Mouse (Mus musculus) limb, embryonic 12.5 days (tissue): ENCODE data around the gene Lcn12. TPM values are rescaled to one million over a fixed set of nuclear protein-coding genes. Genes with fewer than 3 reads are reported as not detected.

ENCODE experiments used
- ATAC-seq: fragments of 200-750 bp; cut with Nextera tagmentation; 2 replicates; pipeline ENCODE4 v1.8.0; 2017; ENCODE audit warnings: low read depth, moderate TSS enrichment; ENCODE audit not compliant: insufficient number of reproducible peaks, insufficient read depth, low FRiP score, low TSS enrichment
- H3K27ac ChIP-seq: fragments of 300-500 bp; sonication (generic); 2 replicates; pipeline ENCODE4 v1.5.1; 2016; ENCODE audit warnings: mild to moderate bottlenecking, moderate library complexity
- H3K27me3 ChIP-seq: fragments of 300-500 bp; sonication (generic); 2 replicates; pipeline ENCODE4 v1.6.1; 2016; ENCODE audit warnings: mild to moderate bottlenecking, moderate library complexity
- H3K36me3 ChIP-seq: fragments of 300-500 bp; sonication (generic); 2 replicates; pipeline ENCODE4 v1.6.1; 2016; ENCODE audit warnings: mild to moderate bottlenecking, moderate library complexity
- H3K4me1 ChIP-seq: fragments of 300-500 bp; sonication (generic); replicated peaks from 2 replicates; pipeline ENCODE4 v1.6.1; 2016
- H3K4me2 ChIP-seq: fragments of 300-500 bp; sonication (generic); 2 replicates; pipeline ENCODE4 v1.6.1; 2016; ENCODE audit warnings: mild to moderate bottlenecking, moderate library complexity
- H3K4me3 ChIP-seq: fragments of 300-500 bp; sonication (generic); replicated peaks from 2 replicates; pipeline ENCODE4 v1.5.1; 2016; ENCODE audit warnings: mild to moderate bottlenecking
- H3K9ac ChIP-seq: fragments of 300-500 bp; sonication (generic); replicated peaks from 2 replicates; pipeline ENCODE4 v1.6.1; 2016; ENCODE audit warnings: mild to moderate bottlenecking, moderate library complexity
- H3K9me3 ChIP-seq: fragments of 300-500 bp; sonication (generic); 2 replicates; pipeline ENCODE4 v1.6.1; 2016; ENCODE audit warnings: mild to moderate bottlenecking, moderate library complexity
- WGBS: fragments of 180-500 bp; shearing (Covaris S2); methylation state at CpG from one replicate; pipeline ENCODE4 v1.1.7; 2016; 5-methylcytosine and 5-hydroxymethylcytosine counted together
- microRNA-seq: library from miRNA; unstranded; fragments of <30 nt; microRNA quantifications from one replicate; pipeline ENCODE4, GENCODE M21; 2017
- polyA plus RNA-seq: library from polyadenylated mRNA; unstranded; fragments of >200 nt; fragmentation: Nextera tagmentation; extraction: Ambion mirVana; gene quantifications from 2 replicates; pipeline ENCODE4 v1.2.1, GENCODE M21; 2016

The Lcn12 gene
- polyA plus RNA-seq, 1 experiment from 2014 or later: not detected

- WGBS: 81% methylated on average over 9 of the region's 9 CpGs
- H3K4me1 ChIP-seq: peaks cover 21% of the 10 kb centered on the region
- no peak overlapping the region for H3K4me3 ChIP-seq
- H3K9me3 ChIP-seq: no peaks in the 10 kb centered on the region
- ATAC-seq: no peak
- H3K36me3 ChIP-seq: peaks cover 11% of the 10 kb centered on the region
- H3K4me2 ChIP-seq: no peak overlapping the region
- no peak overlapping the region; the same call in 1 of the 2 replicates for H3K9ac ChIP-seq
- H3K27ac ChIP-seq: no peak overlapping the region
- H3K27me3 ChIP-seq: no peaks in the 10 kb centered on the region
These were observed 36.5 kb downstream of the Lcn12 start for GRCm38 (mm10) chr2:25457022-25457896.

- WGBS: 65% methylated on average over 14 of the region's 14 CpGs
- no peak for ATAC-seq
- no peak within 1 kb of the TSS for H3K4me3 ChIP-seq
- H3K9me3 ChIP-seq: no peaks in the 10 kb centered on the region
- peaks cover 18% of the 10 kb centered on the region for H3K4me1 ChIP-seq
- H3K4me2 ChIP-seq: no peak within 1 kb of the TSS
- peaks cover 11% of the 10 kb centered on the region for H3K36me3 ChIP-seq
- no peaks in the 10 kb centered on the region for H3K27me3 ChIP-seq
- H3K27ac ChIP-seq: no peak within 1 kb of the TSS
- peak within 1 kb of the TSS; percentile 3; the same call in 1 of the 2 replicates for H3K9ac ChIP-seq
These were observed 37.3 kb downstream of the Lcn12 start, which contains the start of gene Clic3 for GRCm38 (mm10) chr2:25456205-25456953. Gene Clic3, plus strand, starts transcription at chr2:25456838.

GRCm38 (mm10) chr2:25452951-25453350 lies 40.8 kb downstream of the Lcn12 start:
- Histone ChIP-seq H3K4me1 (no peaks in the 10 kb centered on the region), H3K4me3 (no peak overlapping the region), H3K9me3 (no peaks in the 10 kb centered on the region), H3K4me2 (no peak overlapping the region), H3K27ac (no peak overlapping the region), H3K27me3 (no peaks in the 10 kb centered on the region), H3K36me3 (no peaks in the 10 kb centered on the region), H3K9ac (no peak overlapping the region)
- 42% methylated on average over 1 of the region's 1 CpGs for WGBS
- ATAC-seq: no peak

- no peak overlapping the region for H3K9ac ChIP-seq
- H3K4me1 ChIP-seq: no peaks in the 10 kb centered on the region
- no peak for ATAC-seq
- no peak overlapping the region for H3K4me2 ChIP-seq
- H3K27me3 ChIP-seq: no peaks in the 10 kb centered on the region
- no peak overlapping the region for H3K4me3 ChIP-seq
- no peaks in the 10 kb centered on the region for H3K9me3 ChIP-seq
- no peak overlapping the region for H3K27ac ChIP-seq
- 83% methylated on average over 8 of the region's 8 CpGs for WGBS
- H3K36me3 ChIP-seq: no peaks in the 10 kb centered on the region; the same call in 1 of the 2 replicates
These were observed 42.7 kb downstream of the Lcn12 start for GRCm38 (mm10) chr2:25450853-25451647.

- 90% methylated on average over 14 of the region's 14 CpGs for WGBS
- H3K36me3 ChIP-seq: peaks cover 11% of the 10 kb centered on the region
These were observed 51.0 kb downstream of the Lcn12 start for GRCm38 (mm10) chr2:25442682-25443081.

GRCm38 (mm10) chr2:25441067-25441466 lies 52.6 kb downstream of the Lcn12 start:
- H3K9me3 ChIP-seq: no peaks in the 10 kb centered on the region
- 84% methylated on average over 20 of the region's 20 CpGs for WGBS
- no peaks in the 10 kb centered on the region for H3K27me3 ChIP-seq
- H3K4me2 ChIP-seq: no peak overlapping the region
- no peak overlapping the region for H3K9ac ChIP-seq
- H3K4me3 ChIP-seq: no peak overlapping the region
- H3K27ac ChIP-seq: no peak overlapping the region
- no peaks in the 10 kb centered on the region for H3K4me1 ChIP-seq
- no peak for ATAC-seq
- H3K36me3 ChIP-seq: peaks cover 11% of the 10 kb centered on the region

More at GRCm38 (mm10) chr2:25442682-25443081, 51.0 kb downstream of the Lcn12 start:
- Histone ChIP-seq H3K9me3 (no peaks in the 10 kb centered on the region), H3K4me2 (no peak overlapping the region), H3K27ac (no peak overlapping the region), H3K4me1 (no peaks in the 10 kb centered on the region), H3K4me3 (no peak overlapping the region), H3K9ac (no peak overlapping the region), H3K27me3 (no peaks in the 10 kb centered on the region)
- no peak for ATAC-seq

Small RNA genes lying within 50 kb of the gene (microRNA-seq; reads per million reads assigned to microRNA genes)
- not detected for gene Mir3087

Other genes starting within 250 kb of the Lcn12 start
- gene AL732309.1, start 247.0 kb downstream of the Lcn12 start, polyA plus RNA-seq: 5.5 and 5.7 TPM in 2 replicates
- 20.5 and 20.7 TPM in 2 replicates for gene Tmem203, start 238.5 kb downstream of the Lcn12 start, polyA plus RNA-seq
- gene Tprn, start 231.3 kb downstream of the Lcn12 start, polyA plus RNA-seq: 8.7 TPM in 2 replicates
- gene Ssna1, start 221.5 kb downstream of the Lcn12 start, polyA plus RNA-seq: 217 and 218 TPM in 2 replicates
- 141 and 151 TPM in 2 replicates for gene Anapc2, start 221.4 kb downstream of the Lcn12 start, polyA plus RNA-seq
- not detected in 2 replicates for gene Tmem210, start 205.8 kb downstream of the Lcn12 start, polyA plus RNA-seq
- gene Lrrc26, start 204.0 kb downstream of the Lcn12 start, polyA plus RNA-seq: not detected in 2 replicates
- 0.19 and 0.93 TPM in 2 replicates for gene Grin1, start 174.7 kb downstream of the Lcn12 start, polyA plus RNA-seq
- 57.2 and 58.9 TPM in 2 replicates for gene Man1b1, start 161.6 kb downstream of the Lcn12 start, polyA plus RNA-seq
- gene Dpp7, start 137.6 kb downstream of the Lcn12 start, polyA plus RNA-seq: 19.7 and 21.8 TPM in 2 replicates
- 7.2 and 7.8 TPM in 2 replicates for gene Uap1l1, start 128.2 kb downstream of the Lcn12 start, polyA plus RNA-seq
- 63.4 and 69.0 TPM in 2 replicates for gene Sapcd2, start 121.6 kb downstream of the Lcn12 start, polyA plus RNA-seq
- gene Entpd2, start 98.0 kb downstream of the Lcn12 start, polyA plus RNA-seq: 0.15 and 0.31 TPM in 2 replicates
- 10.9 and 12.6 TPM in 2 replicates for gene Npdc1, start 94.6 kb downstream of the Lcn12 start, polyA plus RNA-seq
- not detected in 2 replicates for gene Fut7, start 70.6 kb downstream of the Lcn12 start, polyA plus RNA-seq
- gene Abca2, start 65.2 kb downstream of the Lcn12 start, polyA plus RNA-seq: 3.5 and 5.3 TPM in 2 replicates
- gene Clic3, start 37.1 kb downstream of the Lcn12 start, polyA plus RNA-seq: 0.68 and 1.0 TPM in 2 replicates
- 23.2 and 23.6 TPM in 2 replicates for gene Paxx, start 32.8 kb downstream of the Lcn12 start, polyA plus RNA-seq
- gene Ptgds, start 23.9 kb downstream of the Lcn12 start, polyA plus RNA-seq: 0.35 and 0.50 TPM in 2 replicates
- gene Fbxw5, start 6.8 kb upstream of the Lcn12 start, polyA plus RNA-seq: 68.4 and 76.8 TPM in 2 replicates
- 4.0 and 6.1 TPM in 2 replicates for gene C8g, start 7.8 kb upstream of the Lcn12 start, polyA plus RNA-seq
- gene Traf2, start 53.0 kb upstream of the Lcn12 start, polyA plus RNA-seq: 36.9 and 39.2 TPM in 2 replicates
- gene Edf1, start 63.9 kb upstream of the Lcn12 start, polyA plus RNA-seq: 320 and 329 TPM in 2 replicates
- 2.3 and 3.0 TPM in 2 replicates for gene Mamdc4, start 80.9 kb upstream of the Lcn12 start, polyA plus RNA-seq
- 183 and 184 TPM in 2 replicates for gene Phpt1, start 81.3 kb upstream of the Lcn12 start, polyA plus RNA-seq
- 0.08 and 0.23 TPM in 2 replicates for gene Ajm1, start 87.8 kb upstream of the Lcn12 start, polyA plus RNA-seq
- gene Rabl6, start 114.6 kb upstream of the Lcn12 start, polyA plus RNA-seq: 81.3 and 83.0 TPM in 2 replicates
- 0.18 and 0.27 TPM in 2 replicates for gene Ccdc183, start 123.8 kb upstream of the Lcn12 start, polyA plus RNA-seq
- 21.9 and 22.6 TPM in 2 replicates for gene Tmem141, start 128.1 kb upstream of the Lcn12 start, polyA plus RNA-seq
- gene Fcna, start 134.1 kb upstream of the Lcn12 start, polyA plus RNA-seq: 0.40 and 0.68 TPM in 2 replicates
- gene Lcn8, start 159.2 kb upstream of the Lcn12 start, polyA plus RNA-seq: 0.36 TPM in 1 of 2 replicates, not detected in the other
- not detected in 2 replicates for gene Lcn5, start 164.0 kb upstream of the Lcn12 start, polyA plus RNA-seq
- gene Lcn6, start 182.9 kb upstream of the Lcn12 start, polyA plus RNA-seq: not detected in 2 replicates
- gene Lcn10, start 188.8 kb upstream of the Lcn12 start, polyA plus RNA-seq: not detected in 2 replicates
- gene Obp2a, start 206.1 kb upstream of the Lcn12 start, polyA plus RNA-seq: not detected in 2 replicates
- 91.2 and 91.3 TPM in 2 replicates for gene Bmyc, start 212.8 kb upstream of the Lcn12 start, polyA plus RNA-seq
- not detected in 2 replicates for gene Obp2b, start 243.1 kb upstream of the Lcn12 start, polyA plus RNA-seq